Mouse (Mus musculus): ENCODE data around the gene Adat1. TPM values are rescaled to one million over a fixed set of nuclear protein-coding genes. Genes with fewer than 3 reads are reported as not detected.
"Not testable (repeated sequence)": the region's sequence is repeated elsewhere in the genome, so short reads cannot be mapped to it uniquely, and the experiment has no call there.

The Adat1 gene
- polyA plus RNA-seq, 1 experiment = 22.3 TPM

- no peaks in the 10 kb centered on the region for H3K27me3 ChIP-seq (ENCODE audit: control insufficient read depth, insufficient read depth, low read length, poor library complexity, severe bottlenecking)
- peaks cover under 1% of the 10 kb centered on the region for H3K36me3 ChIP-seq (ENCODE audit: control insufficient read depth, insufficient read depth, low read length, poor library complexity, severe bottlenecking)
- H3K4me1 ChIP-seq (ENCODE audit: control insufficient read depth, insufficient read depth, low read length) = no peaks in the 10 kb centered on the region
- no peak for TF ChIP-seq EP300 (IDR thresholded peaks at IDR 0.05; ENCODE audit: insufficient read depth, low read depth, low read length)
- no peak for TF ChIP-seq CTCF (IDR thresholded peaks at IDR 0.05; ENCODE audit: low read depth, low read length)
- no peak for TF ChIP-seq POLR2A (IDR thresholded peaks at IDR 0.05; ENCODE audit: insufficient read depth, low read length)
- peak within 1 kb of the TSS; percentile 62 for H3K27ac ChIP-seq (ENCODE audit: insufficient read depth, low read length)
- peak within 1 kb of the TSS; percentile 90 for H3K4me3 ChIP-seq (ENCODE audit: low read depth, low read length)
- peak within 1 kb of the TSS; percentile 81 for H3K9ac ChIP-seq (ENCODE audit: low read depth, poor library complexity, severe bottlenecking)
- no peaks in the 10 kb centered on the region for H3K9me3 ChIP-seq (replicated peaks; ENCODE audit: control insufficient read depth, insufficient read depth, low read length, poor library complexity, severe bottlenecking)
Observed at GRCm38 (mm10) chr8:111940171-111941100, 51.7 kb downstream of the Adat1 start, which contains the start of gene Gabarapl2. Gabarapl2 (plus strand) TSS chr8:111940703.

- Histone ChIP-seq H3K9me3 (replicated peaks; ENCODE audit: control insufficient read depth, insufficient read depth, low read length, poor library complexity, severe bottlenecking) (no peaks in the 10 kb centered on the region), H3K27me3 (ENCODE audit: control insufficient read depth, insufficient read depth, low read length, poor library complexity, severe bottlenecking) (no peaks in the 10 kb centered on the region), H3K9ac (ENCODE audit: low read depth, poor library complexity, severe bottlenecking) (0 out of 2 replicates have a peak overlapping the region, but pooled peaks have one; percentile 10), H3K4me1 (ENCODE audit: control insufficient read depth, insufficient read depth, low read length) (no peaks in the 10 kb centered on the region), H3K27ac (ENCODE audit: insufficient read depth, low read length) (peak overlapping the region; percentile 62), H3K4me3 (ENCODE audit: low read depth, low read length) (peak overlapping the region; percentile 42), H3K36me3 (ENCODE audit: control insufficient read depth, insufficient read depth, low read length, poor library complexity, severe bottlenecking) (no peaks in the 10 kb centered on the region; the same call in 1 of the 2 replicates)
- TF ChIP-seq POLR2A (IDR thresholded peaks at IDR 0.05; ENCODE audit: insufficient read depth, low read length) (no peak), CTCF (IDR thresholded peaks at IDR 0.05; ENCODE audit: low read depth, low read length) (no peak), EP300 (IDR thresholded peaks at IDR 0.05; ENCODE audit: insufficient read depth, low read depth, low read length) (peak; percentile 29; the same call in 1 of the 2 replicates)
Observed at GRCm38 (mm10) chr8:111939516-111940142, 52.5 kb downstream of the Adat1 start.

GRCm38 (mm10) chr8:111938076-111938985 lies 53.8 kb downstream of the Adat1 start:
- not testable (repeated sequence) for H3K4me1 ChIP-seq (ENCODE audit: control insufficient read depth, insufficient read depth, low read length); H3K9me3 ChIP-seq (replicated peaks; ENCODE audit: control insufficient read depth, insufficient read depth, low read length, poor library complexity, severe bottlenecking); H3K36me3 ChIP-seq (ENCODE audit: control insufficient read depth, insufficient read depth, low read length, poor library complexity, severe bottlenecking); H3K27me3 ChIP-seq (ENCODE audit: control insufficient read depth, insufficient read depth, low read length, poor library complexity, severe bottlenecking); H3K4me3 ChIP-seq (ENCODE audit: low read depth, low read length); H3K9ac ChIP-seq (ENCODE audit: low read depth, poor library complexity, severe bottlenecking)
- H3K27ac ChIP-seq (ENCODE audit: insufficient read depth, low read length) = peak overlapping the region; percentile 84

- TF ChIP-seq POLR2A (IDR thresholded peaks at IDR 0.05; ENCODE audit: insufficient read depth, low read length) (no peak), EP300 (IDR thresholded peaks at IDR 0.05; ENCODE audit: insufficient read depth, low read depth, low read length) (no peak), CTCF (IDR thresholded peaks at IDR 0.05; ENCODE audit: low read depth, low read length) (no peak)
- Histone ChIP-seq H3K4me3 (ENCODE audit: low read depth, low read length) (no peak overlapping the region), H3K27ac (ENCODE audit: insufficient read depth, low read length) (peak overlapping the region; percentile 77), H3K27me3 (ENCODE audit: control insufficient read depth, insufficient read depth, low read length, poor library complexity, severe bottlenecking) (no peaks in the 10 kb centered on the region), H3K9ac (ENCODE audit: low read depth, poor library complexity, severe bottlenecking) (no peak overlapping the region), H3K4me1 (ENCODE audit: control insufficient read depth, insufficient read depth, low read length) (no peaks in the 10 kb centered on the region), H3K9me3 (replicated peaks; ENCODE audit: control insufficient read depth, insufficient read depth, low read length, poor library complexity, severe bottlenecking) (no peaks in the 10 kb centered on the region), H3K36me3 (ENCODE audit: control insufficient read depth, insufficient read depth, low read length, poor library complexity, severe bottlenecking) (no peaks in the 10 kb centered on the region)
Observed at GRCm38 (mm10) chr8:111937184-111937583, 54.9 kb downstream of the Adat1 start.

- Histone ChIP-seq H3K9ac (ENCODE audit: low read depth, poor library complexity, severe bottlenecking) (no peak overlapping the region), H3K36me3 (ENCODE audit: control insufficient read depth, insufficient read depth, low read length, poor library complexity, severe bottlenecking) (no peaks in the 10 kb centered on the region), H3K9me3 (replicated peaks; ENCODE audit: control insufficient read depth, insufficient read depth, low read length, poor library complexity, severe bottlenecking) (no peaks in the 10 kb centered on the region), H3K27ac (ENCODE audit: insufficient read depth, low read length) (peak overlapping the region; percentile 82), H3K27me3 (ENCODE audit: control insufficient read depth, insufficient read depth, low read length, poor library complexity, severe bottlenecking) (no peaks in the 10 kb centered on the region), H3K4me3 (ENCODE audit: low read depth, low read length) (no peak overlapping the region), H3K4me1 (ENCODE audit: control insufficient read depth, insufficient read depth, low read length) (no peaks in the 10 kb centered on the region)
- TF ChIP-seq POLR2A (IDR thresholded peaks at IDR 0.05; ENCODE audit: insufficient read depth, low read length) (no peak), CTCF (IDR thresholded peaks at IDR 0.05; ENCODE audit: low read depth, low read length) (no peak), EP300 (IDR thresholded peaks at IDR 0.05; ENCODE audit: insufficient read depth, low read depth, low read length) (no peak)
Observed at GRCm38 (mm10) chr8:111934201-111934600, 57.9 kb downstream of the Adat1 start.
